25 mouse cellular contexts compared by ENCODE assay signal in the genomic region with DNA sequence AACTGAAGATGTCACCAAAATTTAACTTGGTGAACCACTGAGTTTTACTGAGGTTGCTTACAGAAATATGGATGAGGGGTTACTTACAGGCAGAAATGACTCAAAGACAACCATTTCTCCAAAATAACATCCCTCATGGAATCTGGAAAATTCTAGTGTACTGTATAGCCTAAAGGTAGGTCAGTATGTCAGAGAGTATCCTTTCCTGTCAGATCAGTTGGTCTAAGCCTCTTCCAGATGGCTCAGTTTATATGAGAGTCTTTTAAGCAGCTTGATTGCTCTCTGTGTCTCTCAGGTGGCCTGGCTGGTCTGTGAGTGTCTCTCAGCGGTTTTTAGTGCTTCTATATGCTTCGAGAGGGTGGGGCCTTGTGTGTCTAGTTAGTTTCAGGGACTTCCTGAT. TPM values are rescaled to one million over a fixed set of nuclear protein-coding genes. Genes with fewer than 3 reads are reported as not detected.
DNase-seq lines count a peak whose midpoint lies in the region; ATAC-seq and TF ChIP-seq lines count a peak whose summit lies in the region.
"Had no signal": no experiment of that assay in that cellular context is flagged by ENCODE, and none has a peak within 500 bp of the region (broad histone marks: within the 10 kb centered on the region; RNA-seq: fewer than 3 reads in every experiment).

No protein-coding gene starts in this region.

- H3K4me3 ChIP-seq in heart, embryonic 16.5 days (ENCODE audit: low read length): no peak overlapping the region
- H3K4me3 ChIP-seq in kidney, embryonic 15.5 days (replicated peaks): no peak overlapping the region
- H3K4me3 ChIP-seq in kidney, adult 2 months (ENCODE audit: insufficient read depth, low read depth, low read length): no peak overlapping the region
- no peak overlapping the region for H3K4me3 ChIP-seq in embryonic facial prominence, embryonic 15.5 days (replicated peaks)
- H3K4me3 ChIP-seq: limb, embryonic 13.5 days; lung, embryonic 15.5 days; megakaryocyte, embryonic 14.5 days had no signal

- no peak overlapping the region for H3K4me2 ChIP-seq in heart, embryonic 16.5 days (ENCODE audit: low read depth, low read length)
- no peak overlapping the region for H3K4me2 ChIP-seq in kidney, embryonic 15.5 days
- H3K4me2 ChIP-seq in embryonic facial prominence, embryonic 15.5 days (replicated peaks): no peak overlapping the region
- H3K4me2 ChIP-seq: limb, embryonic 13.5 days; liver, embryonic 11.5 days; lung, embryonic 15.5 days had no signal

- no peak for TF ChIP-seq POLR2A in kidney, adult 2 months (IDR thresholded peaks at IDR 0.05; ENCODE audit: low read depth, low read length)

- no peak for DNase-seq in heart, adult 8-10 months (ENCODE audit: low spot score)
- DNase-seq in kidney, adult 2 months: no peak
- DNase-seq in R1 (ENCODE audit: low read depth, low spot score): peak; percentile 15
- DNase-seq: adrenal gland, adult 2 months; adrenal gland, postnatal 36 days; B cell, adult 2 months; cerebellum, adult 18-20 months; cerebellum, postnatal 10 days; forebrain, postnatal 0 days; gastrocnemius, postnatal 10 days; heart, postnatal 4 days; kidney, adult 8-10 months; kidney, postnatal 14 days; layer of hippocampus, adult 9-11 months; lung, postnatal 4 days; midbrain, embryonic 14.5 days had no signal

- H3K9ac ChIP-seq in heart, embryonic 16.5 days (ENCODE audit: low read length): no peak overlapping the region
- no peak overlapping the region for H3K9ac ChIP-seq in kidney, embryonic 15.5 days
- no peak overlapping the region for H3K9ac ChIP-seq in embryonic facial prominence, embryonic 15.5 days
- H3K9ac ChIP-seq: forebrain, postnatal 0 days; limb, embryonic 13.5 days; lung, embryonic 15.5 days had no signal

- H3K27ac ChIP-seq in heart, embryonic 16.5 days (ENCODE audit: low read length): no peak overlapping the region
- H3K27ac ChIP-seq in kidney, embryonic 15.5 days: no peak overlapping the region
- H3K27ac ChIP-seq in kidney, adult 2 months (ENCODE audit: insufficient read depth, low read depth, low read length): no peak overlapping the region
- H3K27ac ChIP-seq in embryonic facial prominence, embryonic 15.5 days (replicated peaks): no peak overlapping the region
- H3K27ac ChIP-seq: limb, embryonic 13.5 days; lung, embryonic 15.5 days had no signal

- H3K27me3 ChIP-seq in heart, embryonic 16.5 days (ENCODE audit: control insufficient read depth, insufficient read depth, low read length): no peaks in the 10 kb centered on the region
- H3K27me3 ChIP-seq in kidney, embryonic 15.5 days: no peaks in the 10 kb centered on the region
- no peaks in the 10 kb centered on the region for H3K27me3 ChIP-seq in kidney, adult 2 months (replicated peaks; ENCODE audit: control insufficient read depth, insufficient read depth, low read length)
- no peaks in the 10 kb centered on the region for H3K27me3 ChIP-seq in embryonic facial prominence, embryonic 15.5 days
- H3K27me3 ChIP-seq: limb, embryonic 13.5 days; lung, embryonic 15.5 days; megakaryocyte, embryonic 14.5 days had no signal

- no peaks in the 10 kb centered on the region for H3K4me1 ChIP-seq in heart, embryonic 16.5 days (ENCODE audit: control insufficient read depth, insufficient read depth, low read length)
- no peaks in the 10 kb centered on the region for H3K4me1 ChIP-seq in kidney, embryonic 15.5 days
- no peaks in the 10 kb centered on the region for H3K4me1 ChIP-seq in kidney, adult 2 months (ENCODE audit: control insufficient read depth, insufficient read depth, low read length)
- no peaks in the 10 kb centered on the region for H3K4me1 ChIP-seq in embryonic facial prominence, embryonic 15.5 days
- H3K4me1 ChIP-seq: limb, embryonic 13.5 days; lung, embryonic 15.5 days; megakaryocyte, embryonic 14.5 days had no signal

- peak; percentile 38; the same call in 1 of the 2 replicates for ATAC-seq in heart, embryonic 16.5 days (replicated peaks; ENCODE audit: extremely low read depth, insufficient read depth, low FRiP score)
- ATAC-seq in kidney, embryonic 15.5 days (replicated peaks; ENCODE audit: low FRiP score): 0 out of 2 replicates have a peak, but pooled peaks have one; percentile 55
- ATAC-seq in embryonic facial prominence, embryonic 15.5 days (ENCODE audit: insufficient number of reproducible peaks, low FRiP score, low TSS enrichment, low read depth): 0 out of 2 replicates have a peak, but pooled peaks have one; percentile 52
- ATAC-seq: activated CD4-positive, CD25-positive, alpha-beta regulatory T cell, adult 4 months; forebrain, postnatal 0 days; inflammation-experienced regulatory T-cells, adult 6 months had no signal

- WGBS in heart, embryonic 16.5 days: 89% methylated on average over 2 of the region's 2 CpGs
- WGBS in kidney, embryonic 15.5 days: 68% methylated on average over 2 of the region's 2 CpGs
- WGBS in kidney, adult 2 months: 78% methylated on average over 2 of the region's 2 CpGs
- 66% methylated on average over 2 of the region's 2 CpGs for WGBS in embryonic facial prominence, embryonic 15.5 days

- TF ChIP-seq CTCF in kidney, adult 2 months (conservative IDR thresholded peaks at IDR 0.05; ENCODE audit: insufficient read depth, insufficient read length, low read depth, low read length): no peak

- H3K9me3 ChIP-seq in heart, embryonic 16.5 days (replicated peaks; ENCODE audit: control insufficient read depth, low read length): 0 out of 2 replicates have a peak, but pooled peaks cover 7% of the 10 kb centered on the region
- H3K9me3 ChIP-seq in kidney, embryonic 15.5 days (replicated peaks): no peaks in the 10 kb centered on the region
- H3K9me3 ChIP-seq in embryonic facial prominence, embryonic 15.5 days (replicated peaks): 0 out of 2 replicates have a peak, but pooled peaks cover 6% of the 10 kb centered on the region

- no peaks in the 10 kb centered on the region for H3K36me3 ChIP-seq in heart, embryonic 16.5 days (ENCODE audit: control insufficient read depth, insufficient read depth)
- no peaks in the 10 kb centered on the region for H3K36me3 ChIP-seq in kidney, embryonic 15.5 days
- H3K36me3 ChIP-seq in kidney, adult 2 months (ENCODE audit: control insufficient read depth, insufficient read depth, low read length): no peaks in the 10 kb centered on the region
- no peaks in the 10 kb centered on the region for H3K36me3 ChIP-seq in embryonic facial prominence, embryonic 15.5 days
- H3K36me3 ChIP-seq: limb, embryonic 13.5 days; lung, embryonic 15.5 days had no signal

RNA-seq across cellular contexts. Expression of a gene that starts 24.1 kb away (rescaled TPM):
- polyA plus RNA-seq in heart, embryonic 16.5 days (2015; fragmentation: Nextera tagmentation; extraction: Ambion mirVana): 59.8 and 61.3 TPM in 2 replicates
- total RNA-seq in heart, adult 8-10 months (2022): 10 to 100 TPM; 25.2 to 38.5 (median 34.8) TPM
- 95.7 and 101 TPM in 2 replicates for polyA plus RNA-seq in kidney, embryonic 15.5 days (2015; fragmentation: Nextera tagmentation; extraction: Ambion mirVana)
- polyA plus RNA-seq in kidney, adult 2 months (2012; rRNA removed): 146 and 181 TPM in 2 replicates
- polyA plus RNA-seq in embryonic facial prominence, embryonic 15.5 days (2015; fragmentation: Nextera tagmentation; extraction: Ambion mirVana): 53.1 and 56.4 TPM in 2 replicates
